Mouse (Mus musculus) neural tube, embryonic 15.5 days (tissue): ENCODE results near the gene Cd27. TPM values are rescaled to one million over a fixed set of nuclear protein-coding genes. Genes with fewer than 3 reads are reported as not detected.
A peak's percentile ranks its signal among the peaks of the same experiment; 100 is the strongest.

Experiments
- ATAC-seq: fragments of 200-750 bp; cut with Nextera tagmentation; 2 replicates; pipeline ENCODE4 v1.8.0; 2017; ENCODE audit warnings: mild to moderate bottlenecking, moderate TSS enrichment, moderate library complexity; ENCODE audit not compliant: low FRiP score
- H3K27ac ChIP-seq: fragments of 300-500 bp; sonication (generic); replicated peaks from 2 replicates; pipeline ENCODE4 v1.5.1; 2015; ENCODE audit warnings: mild to moderate bottlenecking, inconsistent platforms
- H3K27me3 ChIP-seq: fragments of 300-500 bp; sonication (generic); replicated peaks from 2 replicates; pipeline ENCODE4 v1.6.1; 2015; ENCODE audit warnings: inconsistent platforms
- H3K36me3 ChIP-seq: fragments of 300-500 bp; sonication (generic); 2 replicates; pipeline ENCODE4 v1.6.1; 2015; ENCODE audit warnings: inconsistent platforms
- H3K4me1 ChIP-seq: fragments of 300-500 bp; sonication (generic); 2 replicates; pipeline ENCODE4 v1.6.1; 2015; ENCODE audit warnings: inconsistent platforms
- H3K4me2 ChIP-seq: fragments of 300-500 bp; sonication (generic); 2 replicates; pipeline ENCODE4 v1.6.1; 2015; ENCODE audit warnings: inconsistent platforms, mild to moderate bottlenecking, moderate library complexity
- H3K4me3 ChIP-seq: fragments of 300-500 bp; sonication (generic); replicated peaks from 2 replicates; pipeline ENCODE4 v1.5.1; 2015; ENCODE audit warnings: mild to moderate bottlenecking, inconsistent platforms
- H3K9ac ChIP-seq: fragments of 300-500 bp; sonication (generic); replicated peaks from 2 replicates; pipeline ENCODE4 v1.6.1; 2015; ENCODE audit warnings: mild to moderate bottlenecking, inconsistent platforms
- H3K9me3 ChIP-seq: fragments of 300-500 bp; sonication (generic); replicated peaks from 2 replicates; pipeline ENCODE4 v1.6.1; 2016; ENCODE audit warnings: inconsistent platforms
- WGBS: fragments of 180-500 bp; shearing (Covaris S2); methylation state at CpG from one replicate; pipeline ENCODE4 v1.1.7; 2015; ENCODE audit warnings: mixed read lengths; 5-methylcytosine and 5-hydroxymethylcytosine counted together
- polyA plus RNA-seq: library from polyadenylated mRNA; unstranded; fragments of >200 nt; fragmentation: Nextera tagmentation; extraction: Ambion mirVana; gene quantifications from 2 replicates; pipeline ENCODE4 v1.2.1, GENCODE M21; 2015

Gene Cd27
- polyA plus RNA-seq, 1 experiment from 2014 or later = 2.0 TPM

DNA sequence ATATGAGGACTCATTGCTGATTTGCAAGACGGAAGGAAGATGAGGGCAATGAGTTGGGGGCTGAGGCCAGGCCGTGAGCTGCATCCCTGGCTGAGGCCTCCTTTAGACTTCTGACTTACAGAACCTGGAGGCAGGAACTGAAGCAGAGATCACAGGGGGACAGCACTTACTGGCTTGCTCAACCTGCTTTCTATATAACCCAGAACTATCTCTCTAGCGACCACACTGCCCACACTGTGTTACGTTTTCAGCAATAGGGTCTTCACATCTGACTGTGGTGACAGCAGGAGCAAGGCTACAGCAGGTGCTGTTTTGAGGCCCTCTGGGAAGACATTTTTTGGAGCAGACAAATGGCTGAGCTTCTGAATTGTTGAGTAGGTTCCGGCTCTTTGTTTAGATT lies 3.8 kb upstream of the Cd27 start:
- H3K4me2 ChIP-seq = no peak overlapping the region
- H3K4me1 ChIP-seq = no peaks in the 10 kb centered on the region
- no peak for ATAC-seq
- no peak overlapping the region for H3K27ac ChIP-seq
- no peaks in the 10 kb centered on the region for H3K36me3 ChIP-seq
- no peak overlapping the region for H3K4me3 ChIP-seq
- no peak overlapping the region for H3K9ac ChIP-seq
- 72% methylated on average over 5 of the region's 5 CpGs for WGBS
- no peaks in the 10 kb centered on the region for H3K27me3 ChIP-seq
- no peaks in the 10 kb centered on the region for H3K9me3 ChIP-seq

- 92% methylated on average over 5 of the region's 5 CpGs for WGBS
- Histone ChIP-seq H3K4me2 (no peak overlapping the region), H3K27ac (no peak overlapping the region), H3K27me3 (no peaks in the 10 kb centered on the region), H3K9ac (no peak overlapping the region), H3K4me1 (no peaks in the 10 kb centered on the region), H3K4me3 (no peak overlapping the region), H3K9me3 (no peaks in the 10 kb centered on the region), H3K36me3 (no peaks in the 10 kb centered on the region)
- no peak for ATAC-seq
Observed at GRCm38 (mm10) chr6:125239547-125239946, 2.7 kb upstream of the Cd27 start.

DNA sequence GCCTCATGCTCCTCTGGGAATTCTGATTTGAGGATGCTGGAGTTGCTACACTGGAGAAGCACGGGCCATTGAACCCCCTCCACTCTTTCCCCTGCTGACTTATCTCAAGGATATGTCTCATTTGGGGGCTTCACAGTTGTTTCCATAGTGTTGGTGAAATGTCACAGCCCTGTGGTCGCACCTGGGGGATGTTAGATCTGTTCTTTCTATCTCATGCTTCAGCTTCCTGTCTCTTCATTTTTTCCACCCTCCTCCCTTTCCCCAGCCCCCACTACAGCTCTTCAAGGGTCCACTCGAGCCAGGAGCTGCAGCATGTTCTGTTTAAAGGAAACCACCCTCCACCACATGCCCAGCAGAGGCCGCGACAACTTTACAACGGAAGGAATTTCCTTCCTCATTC lies 1.6 kb upstream of the Cd27 start:
- no peak overlapping the region for H3K4me3 ChIP-seq
- H3K36me3 ChIP-seq = no peaks in the 10 kb centered on the region
- H3K27ac ChIP-seq = no peak overlapping the region
- 74% methylated on average over 6 of the region's 6 CpGs for WGBS
- no peaks in the 10 kb centered on the region for H3K27me3 ChIP-seq
- H3K9me3 ChIP-seq = no peaks in the 10 kb centered on the region
- no peak for ATAC-seq
- no peaks in the 10 kb centered on the region for H3K4me1 ChIP-seq
- H3K9ac ChIP-seq = no peak overlapping the region
- H3K4me2 ChIP-seq = no peak overlapping the region

GRCm38 (mm10) chr6:125237421-125237820 lies 611 bp upstream of the Cd27 start:
- no peak for ATAC-seq
- Histone ChIP-seq H3K4me2 (no peak overlapping the region), H3K27ac (no peak overlapping the region), H3K9ac (no peak overlapping the region), H3K9me3 (no peaks in the 10 kb centered on the region), H3K4me3 (no peak overlapping the region), H3K4me1 (no peaks in the 10 kb centered on the region), H3K27me3 (no peaks in the 10 kb centered on the region), H3K36me3 (no peaks in the 10 kb centered on the region)
- WGBS = 84% methylated on average over 4 of the region's 4 CpGs

DNA sequence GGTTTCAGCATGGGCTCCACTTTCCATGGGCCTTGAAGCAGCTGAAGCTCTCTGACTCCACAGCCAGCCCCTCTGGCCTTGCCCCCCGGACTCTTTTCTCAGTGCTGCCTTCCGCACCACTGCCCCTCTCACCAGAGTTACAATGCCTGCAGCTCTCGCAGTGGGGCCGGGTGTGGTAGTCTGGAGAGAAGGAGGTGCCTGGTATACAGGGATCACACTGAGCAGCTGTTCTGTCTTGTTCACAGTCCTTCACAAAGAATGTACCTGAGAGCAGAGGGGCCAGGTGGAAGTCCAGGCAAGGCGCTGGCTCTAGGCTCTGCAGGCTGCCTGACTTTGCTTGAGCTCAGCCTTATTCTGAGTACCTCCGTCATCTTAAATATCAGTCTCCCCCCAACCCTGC lies 469 bp downstream of the Cd27 start:
- H3K9ac ChIP-seq = no peak overlapping the region
- no peaks in the 10 kb centered on the region for H3K27me3 ChIP-seq
- ATAC-seq = no peak
- 48% methylated on average over 6 of the region's 6 CpGs for whole genome bisulfite sequencing
- no peak overlapping the region for H3K4me3 ChIP-seq
- no peak overlapping the region for H3K4me2 ChIP-seq
- H3K27ac ChIP-seq = no peak overlapping the region
- H3K4me1 ChIP-seq = peaks cover 9% of the 10 kb centered on the region
- no peaks in the 10 kb centered on the region for H3K9me3 ChIP-seq
- no peaks in the 10 kb centered on the region for H3K36me3 ChIP-seq

GRCm38 (mm10) chr6:125234520-125234828 lies 2.3 kb downstream of the Cd27 start:
- no peak for ATAC-seq
- H3K27ac ChIP-seq = no peak overlapping the region
- no peak overlapping the region for H3K4me3 ChIP-seq
- peaks cover 22% of the 10 kb centered on the region for H3K4me1 ChIP-seq
- no peaks in the 10 kb centered on the region for H3K27me3 ChIP-seq
- no peak overlapping the region for H3K9ac ChIP-seq
- no peak overlapping the region for H3K4me2 ChIP-seq
- 87% methylated on average over 5 of the region's 5 CpGs for WGBS
- H3K9me3 ChIP-seq = no peaks in the 10 kb centered on the region
- no peaks in the 10 kb centered on the region for H3K36me3 ChIP-seq

DNA sequence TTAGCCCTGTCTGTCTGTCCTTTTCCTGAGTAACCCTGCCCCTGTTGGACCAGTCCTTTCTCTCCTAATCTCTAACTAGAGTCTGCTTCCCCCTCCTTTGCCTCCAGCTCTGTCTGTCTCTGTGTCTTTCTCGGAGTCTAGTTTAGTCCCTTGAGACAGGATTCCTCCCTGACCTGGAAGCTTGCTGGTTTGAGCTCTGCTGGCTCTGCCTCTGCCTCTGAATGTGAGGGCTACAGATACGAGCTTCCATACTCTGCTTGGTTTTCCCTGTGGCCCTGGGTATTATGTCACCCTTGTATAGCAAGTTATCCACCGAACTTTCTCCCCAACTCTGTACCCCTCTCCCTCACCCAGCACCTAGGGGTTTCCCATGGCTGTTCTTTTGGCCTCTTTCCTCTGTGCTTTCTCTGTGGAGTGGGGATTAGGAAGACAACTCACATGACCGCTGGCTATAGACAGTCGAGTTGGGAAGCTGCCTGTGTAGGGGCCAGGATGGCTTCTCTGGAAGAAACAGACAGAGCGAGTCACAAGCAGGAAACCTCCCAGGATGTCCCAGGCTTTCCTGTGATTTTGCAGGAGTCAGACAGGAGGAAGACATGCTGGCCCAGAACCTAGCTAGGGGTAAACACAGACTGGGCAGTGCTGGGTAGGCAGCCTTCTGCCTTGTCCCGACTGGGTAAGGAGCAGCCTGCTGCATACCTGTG lies 2.8 kb downstream of the Cd27 start:
- H3K36me3 ChIP-seq = no peaks in the 10 kb centered on the region
- H3K4me2 ChIP-seq = no peak overlapping the region
- no peak overlapping the region for H3K9ac ChIP-seq
- no peak overlapping the region for H3K4me3 ChIP-seq
- peaks cover 22% of the 10 kb centered on the region for H3K4me1 ChIP-seq
- H3K27ac ChIP-seq = no peak overlapping the region
- no peak for ATAC-seq
- H3K27me3 ChIP-seq = no peaks in the 10 kb centered on the region
- 69% methylated on average over 7 of the region's 7 CpGs for WGBS
- H3K9me3 ChIP-seq = no peaks in the 10 kb centered on the region

DNA sequence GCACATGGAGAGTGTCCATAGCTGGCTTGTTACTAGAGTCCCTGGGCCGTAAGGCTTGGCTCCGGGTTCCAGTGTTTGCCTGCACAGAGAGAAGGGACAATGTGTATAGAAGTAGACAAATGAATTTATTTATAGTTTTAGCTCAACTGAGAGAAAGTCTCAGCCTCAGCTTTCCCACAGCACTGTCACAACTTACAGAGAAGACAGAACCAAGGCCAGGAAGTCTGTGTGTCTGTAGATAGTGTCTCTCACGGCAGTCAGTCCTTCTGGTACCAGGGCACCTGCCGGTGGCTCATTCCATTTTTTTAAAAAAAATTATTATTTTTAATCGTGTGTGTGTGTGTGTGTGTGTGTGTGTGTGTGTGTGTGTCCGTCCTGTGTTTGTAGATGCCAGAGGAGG lies 4.3 kb downstream of the Cd27 start:
- Histone ChIP-seq H3K4me3 (no peak overlapping the region), H3K27me3 (no peaks in the 10 kb centered on the region), H3K9ac (no peak overlapping the region), H3K9me3 (no peaks in the 10 kb centered on the region), H3K4me1 (peaks cover 22% of the 10 kb centered on the region), H3K36me3 (no peaks in the 10 kb centered on the region), H3K4me2 (no peak overlapping the region), H3K27ac (no peak overlapping the region)
- no peak for ATAC-seq
- 77% methylated on average over 6 of the region's 6 CpGs for WGBS

DNA sequence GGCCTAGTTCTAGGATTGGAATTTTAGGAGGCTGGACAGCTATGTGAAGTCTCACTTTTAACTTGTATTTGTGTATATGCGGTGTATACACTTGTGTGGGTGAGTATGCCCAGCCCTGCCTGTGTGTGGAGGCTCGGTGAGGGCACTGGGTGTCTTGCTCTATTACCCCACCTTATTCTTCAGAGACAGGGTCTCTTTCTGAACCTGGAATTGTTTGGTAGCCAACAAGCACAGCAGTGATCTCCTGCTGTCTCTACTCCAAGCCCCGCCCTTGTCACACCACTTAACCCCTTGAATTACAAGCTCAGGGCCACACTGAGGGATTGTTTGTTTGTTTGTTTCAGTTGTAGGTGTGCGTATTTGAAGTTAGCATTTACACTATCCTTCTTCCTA lies 4.8 kb downstream of the Cd27 start:
- peak; percentile 25; the same call in 1 of the 2 replicates for ATAC-seq
- H3K4me1 ChIP-seq = peaks cover 22% of the 10 kb centered on the region
- H3K4me3 ChIP-seq = peak overlapping the region; percentile 45
- H3K4me2 ChIP-seq = peak overlapping the region; percentile 92
- no peaks in the 10 kb centered on the region for H3K9me3 ChIP-seq
- WGBS = 47% methylated on average over 4 of the region's 4 CpGs
- peak overlapping the region; percentile 61 for H3K9ac ChIP-seq
- H3K27me3 ChIP-seq = no peaks in the 10 kb centered on the region
- H3K36me3 ChIP-seq = no peaks in the 10 kb centered on the region
- peak overlapping the region; percentile 81 for H3K27ac ChIP-seq

DNA sequence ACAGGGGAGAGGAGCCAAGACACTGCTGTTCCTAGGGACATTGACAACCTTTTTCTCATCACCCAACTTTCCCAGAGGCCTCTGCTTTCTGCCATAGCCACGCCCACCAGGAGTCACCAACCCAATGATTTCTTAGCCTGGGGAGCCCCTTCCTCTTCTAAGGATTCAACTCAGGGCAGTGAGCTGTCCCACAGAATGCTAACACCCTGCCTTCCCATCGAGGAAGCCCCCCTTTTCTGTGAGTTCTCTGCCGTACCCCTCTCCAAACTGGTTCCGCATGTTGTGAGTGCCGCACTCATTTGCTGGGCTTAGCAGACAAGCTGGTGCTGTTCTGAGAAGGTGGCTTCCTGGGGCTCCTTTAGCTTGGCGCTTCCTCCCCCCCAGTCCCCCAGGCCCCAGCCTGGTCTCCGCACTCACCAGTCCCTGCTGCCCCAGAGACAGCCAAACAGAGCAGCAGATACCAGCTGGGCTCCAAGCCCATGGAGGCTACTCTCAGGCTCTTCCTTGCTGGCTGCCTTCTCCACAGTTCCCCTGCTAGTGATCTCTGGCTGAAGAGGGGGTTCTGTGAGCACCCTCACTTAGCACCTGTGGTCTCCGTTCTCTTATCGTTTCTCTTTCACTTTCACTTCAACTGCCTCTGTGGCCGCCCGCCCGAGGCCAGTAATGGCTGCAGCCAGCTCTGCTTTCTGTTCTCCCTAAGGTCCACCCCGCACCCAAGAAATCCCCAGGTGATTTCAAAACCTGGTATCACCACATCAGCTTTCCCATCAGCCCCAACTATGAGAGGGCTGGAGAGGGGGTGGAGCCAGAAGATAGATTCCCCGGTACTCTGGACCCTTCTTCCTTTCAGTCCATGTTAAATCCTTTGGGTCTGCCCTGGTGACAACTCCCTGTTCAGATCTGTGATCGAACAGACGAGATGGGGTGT lies 5.4 kb downstream of the Cd27 start, which contains the start of gene Tapbpl:
Gene Tapbpl, minus strand, starts transcription at position 744 of the 928 bp plus-strand sequence.
- whole genome bisulfite sequencing = 9% methylated on average over 16 of the region's 16 CpGs
- Histone ChIP-seq H3K27ac (peak within 1 kb of the TSS; percentile 81), H3K9ac (peak within 1 kb of the TSS; percentile 61), H3K4me2 (peak within 1 kb of the TSS; percentile 92), H3K27me3 (no peaks in the 10 kb centered on the region), H3K9me3 (no peaks in the 10 kb centered on the region), H3K4me3 (peak within 1 kb of the TSS; percentile 45), H3K36me3 (no peaks in the 10 kb centered on the region), H3K4me1 (peaks cover 22% of the 10 kb centered on the region)
- peak; percentile 82 for ATAC-seq

GRCm38 (mm10) chr6:125230571-125230970 lies 6.2 kb downstream of the Cd27 start:
- Histone ChIP-seq H3K4me1 (peaks cover 22% of the 10 kb centered on the region), H3K9ac (no peak overlapping the region), H3K9me3 (no peaks in the 10 kb centered on the region), H3K4me2 (peak overlapping the region; percentile 92), H3K27me3 (no peaks in the 10 kb centered on the region), H3K36me3 (no peaks in the 10 kb centered on the region), H3K4me3 (0 out of 2 replicates have a peak overlapping the region, but pooled peaks have one; percentile 45), H3K27ac (peak overlapping the region; percentile 63)
- WGBS = 67% methylated on average over 9 of the region's 9 CpGs
- 0 out of 2 replicates have a peak, but pooled peaks have one; percentile 8 for ATAC-seq
